14 mouse cellular contexts compared by ENCODE assay signal in genomic region chr12:29343147-29343852, GRCm38 (mm10).
DNase-seq lines count a peak whose midpoint lies in the region; ATAC-seq and TF ChIP-seq lines count a peak whose summit lies in the region.
"Had no signal": no experiment of that assay in that cellular context is flagged by ENCODE, and none has a peak within 500 bp of the region (broad histone marks: within the 10 kb centered on the region; RNA-seq: fewer than 3 reads in every experiment).

No protein-coding gene starts in this region.

- no peak for ATAC-seq in hindbrain, embryonic 14.5 days (ENCODE audit: low FRiP score)
- peak; percentile 73; the same call in 1 of the 2 replicates for ATAC-seq in neural tube, embryonic 14.5 days (ENCODE audit: low read depth)
- ATAC-seq: Patski had no signal

- no peak overlapping the region for H3K4me3 ChIP-seq in layer of hippocampus, adult 2 months
- H3K4me3 ChIP-seq in hindbrain, embryonic 14.5 days (replicated peaks; ENCODE audit: low read length), result no peak overlapping the region
- no peak overlapping the region for H3K4me3 ChIP-seq in neural tube, embryonic 14.5 days (ENCODE audit: low read depth, low read length)
- H3K4me3 ChIP-seq: heart, embryonic 12.5 days; kidney, embryonic 15.5 days; limb, embryonic 13.5 days had no signal

- WGBS in hindbrain, embryonic 14.5 days, result 42% methylated on average over 12 of the region's 12 CpGs
- WGBS in neural tube, embryonic 14.5 days, result 28% methylated on average over 12 of the region's 12 CpGs

- no peaks in the 10 kb centered on the region for H3K27me3 ChIP-seq in hindbrain, embryonic 14.5 days (ENCODE audit: control insufficient read depth, insufficient read depth, low read length)
- H3K27me3 ChIP-seq in neural tube, embryonic 14.5 days (ENCODE audit: control insufficient read depth, insufficient read depth, low read length), result no peaks in the 10 kb centered on the region
- H3K27me3 ChIP-seq: heart, embryonic 12.5 days; kidney, embryonic 15.5 days; limb, embryonic 13.5 days; Patski had no signal

- no peak overlapping the region for H3K4me2 ChIP-seq in hindbrain, embryonic 14.5 days (replicated peaks)
- no peak overlapping the region for H3K4me2 ChIP-seq in neural tube, embryonic 14.5 days (ENCODE audit: low read depth, low read length)
- H3K4me2 ChIP-seq: heart, embryonic 12.5 days; kidney, embryonic 15.5 days; limb, embryonic 13.5 days had no signal

- H3K9me3 ChIP-seq in hindbrain, embryonic 14.5 days (ENCODE audit: control insufficient read depth, low read length), result no peaks in the 10 kb centered on the region
- no peaks in the 10 kb centered on the region for H3K9me3 ChIP-seq in neural tube, embryonic 14.5 days (ENCODE audit: control insufficient read depth, low read length)
- H3K9me3 ChIP-seq: heart, embryonic 12.5 days; kidney, embryonic 15.5 days; limb, embryonic 13.5 days had no signal

- TF ChIP-seq CTCF in layer of hippocampus, adult 2 months (conservative IDR thresholded peaks at IDR 0.05), result no peak; the same call in 1 of the 2 replicates

- peak; percentile 23 to 47 for DNase-seq in adrenal gland, adult (ENCODE audit: inconsistent age in 2 of 2, low spot score in 1 of 2)
- DNase-seq in adrenal gland, postnatal 25 days, result no peak
- no peak for DNase-seq in layer of hippocampus, adult 2 months (ENCODE audit: low spot score in 2 of 2)
- DNase-seq in layer of hippocampus, adult 9-10 months (ENCODE audit: low spot score), result no peak
- no peak for DNase-seq in hindbrain, embryonic 14.5 days (ENCODE audit: low spot score)
- no peak for DNase-seq in thymus, postnatal 14 days
- no peak for DNase-seq in heart, adult 11 months
- DNase-seq: lung, adult 18-20 months; thymus, adult 18-20 months had no signal

- H3K9ac ChIP-seq in hindbrain, embryonic 14.5 days, result no peak overlapping the region
- H3K9ac ChIP-seq in neural tube, embryonic 14.5 days (replicated peaks; ENCODE audit: low read depth, low read length), result no peak overlapping the region
- H3K9ac ChIP-seq: heart, embryonic 12.5 days; kidney, embryonic 15.5 days; limb, embryonic 13.5 days had no signal

- H3K36me3 ChIP-seq in hindbrain, embryonic 14.5 days (replicated peaks; ENCODE audit: control insufficient read depth, insufficient read depth), result no peaks in the 10 kb centered on the region
- no peaks in the 10 kb centered on the region for H3K36me3 ChIP-seq in neural tube, embryonic 14.5 days (ENCODE audit: control insufficient read depth, insufficient read depth, low read length)
- H3K36me3 ChIP-seq: heart, embryonic 12.5 days; kidney, embryonic 15.5 days; limb, embryonic 13.5 days had no signal

- peak overlapping the region; percentile 28; the same call in 1 of the 2 replicates for H3K27ac ChIP-seq in layer of hippocampus, adult 2 months
- H3K27ac ChIP-seq in hindbrain, embryonic 14.5 days, result peak overlapping the region; percentile 44
- H3K27ac ChIP-seq in neural tube, embryonic 14.5 days (ENCODE audit: low read depth, low read length), result peak overlapping the region; percentile 68
- H3K27ac ChIP-seq: kidney, embryonic 15.5 days; limb, embryonic 13.5 days had no signal

- peaks cover 8% of the 10 kb centered on the region; the same call in 1 of the 2 replicates for H3K4me1 ChIP-seq in hindbrain, embryonic 14.5 days (replicated peaks; ENCODE audit: control insufficient read depth, insufficient read depth, low read length)
- H3K4me1 ChIP-seq in neural tube, embryonic 14.5 days (ENCODE audit: control insufficient read depth, insufficient read depth, low read length), result peaks cover 7% of the 10 kb centered on the region
- H3K4me1 ChIP-seq: kidney, embryonic 15.5 days had no signal

Comparison
In these comparisons a context has a peak if more than half of its experiments do, and no peak if none do; other contexts are left out.
1. DNase-seq: peak in adrenal gland, adult (2 of 2); none in adrenal gland, postnatal 25 days (single experiment), layer of hippocampus, adult 2 months (0 of 2), layer of hippocampus, adult 9-10 months (single experiment), hindbrain, embryonic 14.5 days (single experiment), thymus, postnatal 14 days (single experiment) and heart, adult 11 months (single experiment).
2. Peak in every context shown above with its lines, with median percentiles within 50 percentile points of each other: H3K27ac ChIP-seq.